Mouse (Mus musculus): ENCODE results near the gene Olfr47. TPM values are rescaled to one million over a fixed set of nuclear protein-coding genes. Genes with fewer than 3 reads are reported as not detected.

Gene Olfr47
- polyA plus RNA-seq, 1 experiment, result not detected

Other genes with a start within 250 kb of the Olfr47 start
- not detected in 2 replicates for gene Olfr441, start 125.2 kb upstream of the Olfr47 start, polyA plus RNA-seq (2012; rRNA removed)
- not detected in 2 replicates for gene Olfr237-ps1, start 85.0 kb upstream of the Olfr47 start, polyA plus RNA-seq (2012; rRNA removed)
- gene Olfr437, start 68.2 kb upstream of the Olfr47 start, polyA plus RNA-seq (2012; rRNA removed), result not detected in 2 replicates
- not detected in 2 replicates for gene Olfr13, start 59.4 kb upstream of the Olfr47 start, polyA plus RNA-seq (2012; rRNA removed)
- not detected in 2 replicates for gene Olfr435, start 34.4 kb upstream of the Olfr47 start, polyA plus RNA-seq (2012; rRNA removed)
- not detected in 2 replicates for gene Olfr434, start 18.5 kb upstream of the Olfr47 start, polyA plus RNA-seq (2012; rRNA removed)
- 43.0 and 64.8 TPM in 2 replicates for gene Arhgef5, start 34.1 kb downstream of the Olfr47 start, polyA plus RNA-seq (2012; rRNA removed)
- gene Nobox, start 78.0 kb downstream of the Olfr47 start, polyA plus RNA-seq (2012; rRNA removed), result not detected in 2 replicates